Mouse (Mus musculus): ENCODE results near the gene Wbp2.
"Not testable (repeated sequence)": the region's sequence is repeated elsewhere in the genome, so short reads cannot be mapped to it uniquely, and the experiment has no call there.

Wbp2 gene

GRCm38 (mm10) chr11:116109441-116110081, 22.8 kb upstream of the Wbp2 start:
- no peak for DNase-seq (ENCODE audit: low spot score in 2 of 2)

GRCm38 (mm10) chr11:116108464-116109137, 21.8 kb upstream of the Wbp2 start:
- no peak for DNase-seq (ENCODE audit: low spot score in 2 of 2)

- DNase-seq (ENCODE audit: low spot score in 2 of 2), result no peak
Measured at GRCm38 (mm10) chr11:116107777-116108285, 21.0 kb upstream of the Wbp2 start.

DNA sequence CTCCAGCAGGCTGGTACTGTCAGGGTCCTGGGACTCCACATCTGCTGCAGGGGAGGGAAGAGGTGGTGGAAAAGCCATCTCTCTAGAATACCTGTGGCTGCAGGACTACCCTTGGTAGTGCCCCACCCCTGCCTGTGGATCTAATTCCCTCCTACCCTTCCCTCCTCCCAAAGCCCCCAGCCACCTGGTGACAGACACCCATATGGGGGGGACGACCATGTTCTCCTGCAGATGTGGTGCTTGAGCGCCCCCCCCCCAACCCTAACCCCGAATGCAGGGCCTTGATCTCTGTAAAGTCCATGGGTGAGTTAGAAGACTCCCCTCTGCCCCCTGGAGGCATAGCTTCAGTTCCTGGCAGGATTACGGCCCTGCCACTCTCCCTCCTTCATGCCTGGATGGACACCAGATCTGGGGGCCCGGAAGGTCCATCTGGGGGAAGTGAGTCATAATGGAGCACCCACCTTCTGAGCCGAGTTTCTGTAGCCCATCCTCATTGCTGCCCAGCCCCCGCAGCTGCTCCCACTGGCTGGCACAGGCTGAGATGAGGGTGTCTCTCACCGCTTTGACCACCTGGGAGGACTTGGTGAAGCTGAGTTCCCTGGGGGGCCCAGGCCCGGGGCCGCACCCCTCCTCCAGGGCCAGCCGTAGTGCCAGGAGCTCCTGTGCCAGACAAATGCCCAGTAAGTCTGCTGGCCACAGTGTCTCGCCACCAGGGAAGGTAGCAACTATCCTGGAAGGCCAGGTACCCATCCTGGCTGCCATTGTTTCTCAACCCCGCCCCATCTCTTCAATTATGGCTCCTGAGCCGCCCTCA, 20.4 kb upstream of the Wbp2 start:
- no peak for DNase-seq (ENCODE audit: low spot score in 2 of 2)

DNA sequence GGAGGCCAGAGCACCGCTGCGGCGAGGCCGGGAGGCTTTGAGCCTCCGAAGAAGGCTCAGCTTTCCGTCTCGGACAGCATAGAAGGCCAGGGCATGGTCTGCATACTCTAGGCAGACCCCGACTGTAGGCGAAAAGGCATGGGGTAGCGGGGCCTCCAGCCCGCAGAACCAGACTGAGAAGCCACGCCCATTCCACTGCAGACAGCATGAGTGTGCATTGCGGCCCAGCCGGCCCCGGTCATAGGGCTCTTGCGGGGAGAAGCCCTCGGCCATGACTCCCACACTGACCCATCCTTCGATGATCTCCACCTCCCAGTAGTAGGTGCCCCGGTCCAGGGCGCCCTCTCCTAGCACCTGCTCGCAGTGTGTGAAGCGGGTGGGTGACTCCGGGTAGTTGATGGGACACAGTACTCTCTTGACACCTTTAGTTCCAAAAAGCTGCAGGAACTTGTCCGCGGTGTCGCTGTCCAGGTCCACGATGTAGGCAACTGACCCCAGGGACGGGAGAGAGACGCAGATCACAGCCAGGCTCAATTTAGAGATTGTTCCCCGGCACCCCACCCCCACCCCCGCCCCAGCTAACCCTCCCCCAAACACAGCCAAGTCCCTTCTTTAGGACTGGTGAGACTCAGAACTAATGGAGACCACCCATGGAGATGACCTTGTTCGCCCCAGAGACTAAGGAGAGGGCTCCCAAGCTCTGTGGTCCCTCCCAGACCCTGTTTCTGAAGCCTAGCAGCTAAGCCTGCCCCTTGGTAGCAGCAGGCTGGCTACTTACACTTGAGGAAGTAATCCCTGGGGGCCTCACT, 19.6 kb upstream of the Wbp2 start:
- no peak for DNase-seq (ENCODE audit: low spot score in 2 of 2)

DNA sequence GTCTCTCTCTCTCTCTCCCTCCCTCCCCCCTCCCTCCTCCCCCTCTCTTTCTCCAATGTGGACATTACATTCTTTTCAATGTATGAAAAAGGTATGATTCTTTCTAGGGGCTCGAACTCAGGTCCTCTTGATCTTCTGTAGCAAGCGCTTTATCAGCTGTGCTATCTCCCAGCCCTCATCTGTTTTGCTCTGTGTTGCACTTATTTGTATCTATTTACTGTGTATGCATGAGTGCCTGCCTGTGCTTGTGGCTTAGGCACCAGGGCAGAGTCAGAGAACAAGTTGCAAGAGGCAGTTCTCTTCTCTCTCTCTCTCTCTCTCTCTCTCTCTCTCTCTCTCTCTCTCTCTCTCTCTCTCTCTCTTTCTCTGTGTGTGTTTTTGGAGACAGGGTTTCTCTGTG, 18.3 kb upstream of the Wbp2 start:
- DNase-seq (ENCODE audit: low spot score in 2 of 2), result no peak

GRCm38 (mm10) chr11:116104006-116104646, 17.3 kb upstream of the Wbp2 start:
- DNase-seq (ENCODE audit: low spot score in 2 of 2), result no peak

GRCm38 (mm10) chr11:116103572-116103971, 16.8 kb upstream of the Wbp2 start:
- no peak for DNase-seq (ENCODE audit: low spot score in 2 of 2)

- DNase-seq (ENCODE audit: low spot score in 2 of 2), result no peak
Measured at GRCm38 (mm10) chr11:116102472-116102871, 15.7 kb upstream of the Wbp2 start.

DNA sequence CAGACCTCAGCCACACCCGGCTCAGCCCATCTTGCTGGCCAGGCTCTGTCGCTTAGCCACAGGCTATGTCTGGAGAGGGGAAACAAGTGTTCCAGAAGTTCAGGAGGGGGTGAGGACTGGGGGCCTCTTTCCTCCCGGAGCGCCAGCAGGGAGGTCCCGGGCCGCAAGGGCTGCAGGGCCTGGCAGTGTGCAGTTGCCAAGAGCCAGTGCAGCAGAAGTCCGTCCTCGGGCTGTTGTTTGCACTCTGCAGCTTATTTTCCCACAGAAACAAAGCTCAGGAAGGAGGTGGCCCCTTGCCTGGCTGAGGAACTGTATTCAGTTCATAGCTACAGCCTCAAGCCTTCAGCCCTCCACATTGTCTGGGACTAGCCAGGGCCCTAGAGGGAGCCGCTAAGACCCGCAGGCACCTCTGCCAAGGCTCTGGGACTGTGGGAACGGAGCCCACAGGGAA, 15.2 kb upstream of the Wbp2 start:
- no peak for DNase-seq (ENCODE audit: low spot score in 2 of 2)

- no peak for DNase-seq (ENCODE audit: low spot score in 2 of 2)
Measured at GRCm38 (mm10) chr11:116100839-116101238, 14.0 kb upstream of the Wbp2 start.

GRCm38 (mm10) chr11:116100385-116100784, 13.6 kb upstream of the Wbp2 start:
- no peak for DNase-seq (ENCODE audit: low spot score in 2 of 2)

DNA sequence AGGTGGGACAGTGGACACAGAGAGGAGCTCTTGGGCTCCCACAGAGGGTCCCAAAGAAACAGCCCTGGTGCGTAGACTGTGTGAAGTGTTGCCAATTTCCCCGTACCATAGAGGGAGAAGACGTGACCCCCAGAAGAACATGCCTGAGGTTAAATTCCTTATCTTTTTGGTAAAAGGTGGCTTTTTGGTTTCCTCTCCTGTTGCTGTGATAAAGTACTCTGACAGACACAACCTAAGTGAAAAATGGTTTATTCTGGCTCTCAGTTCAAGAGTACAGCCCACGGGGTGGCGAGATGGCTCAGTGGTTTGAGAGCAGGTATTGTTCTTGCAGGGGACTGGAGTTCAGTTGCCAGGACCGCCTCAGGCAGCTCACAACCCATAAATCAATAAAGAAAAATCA, 12.7 kb upstream of the Wbp2 start:
- no peak for DNase-seq (ENCODE audit: low spot score in 2 of 2)

GRCm38 (mm10) chr11:116098711-116099460, 12.1 kb upstream of the Wbp2 start:
- no peak for DNase-seq (ENCODE audit: low spot score in 2 of 2)

DNA sequence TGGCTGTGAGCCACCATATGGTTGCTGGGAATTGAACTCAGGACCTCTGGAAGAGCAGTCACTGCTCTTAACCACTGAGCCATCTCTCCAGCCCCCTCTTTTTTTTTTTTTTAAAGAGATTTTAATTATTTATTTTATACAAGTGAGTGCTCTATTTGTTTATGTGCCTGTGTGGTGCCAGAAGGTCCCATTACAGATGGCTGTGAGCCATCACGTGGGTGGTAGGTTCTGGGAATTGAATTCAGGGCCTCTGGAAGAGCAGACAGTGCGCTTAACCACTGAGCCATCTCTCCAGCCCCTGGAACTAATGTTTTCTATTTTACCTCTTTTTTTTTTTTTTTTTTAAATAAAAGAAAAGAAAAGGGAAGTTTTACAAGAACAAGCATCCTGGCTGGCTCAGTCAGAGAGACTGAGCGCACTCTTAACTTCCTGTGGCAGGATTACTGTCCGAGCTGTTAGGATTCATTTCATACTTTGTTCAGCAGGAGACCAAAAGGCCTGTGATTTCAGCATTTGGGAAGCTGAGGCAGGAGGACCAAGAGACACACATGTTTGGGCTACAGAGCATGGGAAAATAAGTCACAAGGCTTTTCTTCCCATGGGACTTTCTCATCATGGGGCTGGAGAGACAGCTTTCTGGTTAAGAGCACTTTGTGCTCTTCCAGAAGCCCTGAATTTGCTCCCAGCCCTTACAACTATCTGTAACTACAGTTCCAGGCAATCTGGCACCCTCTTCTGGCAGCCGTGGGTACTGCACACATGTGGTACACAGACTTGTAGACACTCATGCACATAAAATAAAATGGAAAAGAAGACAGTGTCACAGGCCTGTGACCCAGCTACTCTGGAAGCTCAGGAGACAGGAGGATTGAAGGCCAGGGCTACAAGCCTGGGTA, 9.7 kb upstream of the Wbp2 start:
- no peak for DNase-seq (ENCODE audit: low spot score in 2 of 2)

- no peak for DNase-seq (ENCODE audit: low spot score in 2 of 2)
Measured at GRCm38 (mm10) chr11:116095573-116095972, 8.8 kb upstream of the Wbp2 start.

DNA sequence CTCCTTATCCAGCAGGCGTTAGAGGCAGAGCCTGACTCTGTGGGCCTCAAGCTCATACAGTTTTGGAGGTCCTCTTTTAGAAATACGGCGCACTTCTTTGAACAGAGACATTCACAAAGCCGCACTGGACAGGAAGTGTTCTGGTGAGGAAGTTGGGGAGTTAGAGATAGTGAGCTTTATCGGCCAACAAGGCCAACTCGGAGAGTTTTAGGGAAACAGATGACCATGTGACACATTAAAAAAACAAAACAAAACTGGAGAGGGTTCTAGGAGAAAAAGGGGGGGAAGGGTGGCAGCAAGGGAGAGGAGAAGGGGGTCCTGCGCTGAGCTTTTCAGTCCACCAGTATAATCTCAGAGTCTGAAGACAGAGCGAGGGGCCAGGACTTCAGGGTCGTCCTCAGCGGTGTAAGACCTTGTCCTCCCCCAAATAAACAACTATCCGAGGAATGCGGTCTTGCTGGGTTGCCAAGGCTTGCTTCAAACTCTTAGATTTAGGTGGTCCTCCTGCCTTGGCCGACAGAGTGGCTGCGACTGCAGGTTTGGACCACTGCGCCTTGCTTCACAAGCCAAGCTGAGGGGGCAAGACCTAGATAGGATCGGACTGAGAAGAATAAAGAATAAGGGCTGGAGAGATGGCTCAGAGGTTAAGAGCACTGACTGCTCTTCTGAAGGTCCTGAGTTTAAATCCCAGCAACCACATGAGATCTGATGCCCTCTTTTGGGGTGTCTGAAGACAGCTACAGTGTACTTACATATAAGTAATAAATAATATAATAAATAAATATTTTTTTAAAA, 7.2 kb upstream of the Wbp2 start:
- DNase-seq (ENCODE audit: low spot score in 2 of 2), result no peak

DNA sequence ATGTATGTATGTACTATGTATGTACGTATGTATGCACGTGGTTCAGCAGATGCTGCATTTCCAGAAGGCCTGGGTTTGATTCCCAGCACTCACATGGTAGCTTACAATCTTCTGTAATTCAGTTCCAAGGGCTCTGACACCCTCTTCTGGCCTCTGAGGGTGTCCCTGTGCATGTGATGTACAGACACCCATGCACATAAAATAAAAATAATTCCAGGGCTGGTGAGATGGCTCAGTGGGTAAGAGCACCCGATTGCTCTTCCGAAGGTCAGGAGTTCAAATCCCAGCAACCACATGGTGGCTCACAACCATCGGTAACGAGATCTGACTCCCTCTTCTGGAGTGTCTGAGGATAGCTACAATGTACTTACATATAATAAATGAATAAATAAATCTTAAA, 6.2 kb upstream of the Wbp2 start:
- not testable (repeated sequence) for DNase-seq (ENCODE audit: low spot score in 2 of 2)

- DNase-seq (ENCODE audit: low spot score in 2 of 2), result no peak
Measured at GRCm38 (mm10) chr11:116091591-116091990, 4.8 kb upstream of the Wbp2 start.

Data from right cerebral cortex, adult 2 months (tissue).